Mouse (Mus musculus): ENCODE data around the gene C530025M09Rik.

DNA sequence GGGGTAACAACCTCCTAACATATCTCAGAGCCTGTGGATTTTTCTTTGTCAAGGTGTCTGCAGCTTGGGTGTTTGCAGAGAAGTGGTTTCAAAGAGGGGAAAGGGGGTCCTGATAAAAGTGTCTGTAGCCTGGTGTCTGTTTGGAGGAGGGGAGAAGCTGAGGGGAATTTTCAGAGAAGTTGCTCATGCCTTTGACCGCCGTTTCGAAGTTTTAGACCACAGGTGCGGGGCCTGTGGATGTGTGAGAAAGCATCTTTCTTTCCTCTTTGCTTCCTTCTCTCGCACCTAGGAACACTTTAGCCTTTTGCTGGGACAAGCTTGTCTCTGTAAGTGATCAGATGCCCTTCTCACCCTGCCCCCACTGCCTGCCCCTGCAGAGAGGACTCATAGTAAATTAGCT, 1.3 kb upstream of the C530025M09Rik start:
- TF ChIP-seq CTCF (IDR thresholded peaks at IDR 0.05; ENCODE audit: insufficient read depth, low read depth, low read length) (no peak), POLR2A (IDR thresholded peaks at IDR 0.05; ENCODE audit: insufficient read depth, low read depth, low read length) (no peak)

Data from olfactory bulb, adult 2 months (tissue).